Mouse (Mus musculus) spleen, adult 2 months (tissue): ENCODE results near the gene B130006D01Rik.

Source experiments
- CTCF ChIP-seq: fragments of 200-500 bp; IDR thresholded peaks from 2 replicates; pipeline ENCODE4 v1.5.1; 2011; ENCODE audit warnings: mild to moderate bottlenecking, inconsistent platforms; ENCODE audit not compliant: insufficient read depth, insufficient read length, insufficient replicate concordance; ENCODE audit errors: extremely low read depth
- POLR2A ChIP-seq: fragments of 200-500 bp; IDR thresholded peaks from 2 replicates; pipeline ENCODE4 v1.6.1; 2011; ENCODE audit warnings: low read depth, low read length, inconsistent platforms

DNA sequence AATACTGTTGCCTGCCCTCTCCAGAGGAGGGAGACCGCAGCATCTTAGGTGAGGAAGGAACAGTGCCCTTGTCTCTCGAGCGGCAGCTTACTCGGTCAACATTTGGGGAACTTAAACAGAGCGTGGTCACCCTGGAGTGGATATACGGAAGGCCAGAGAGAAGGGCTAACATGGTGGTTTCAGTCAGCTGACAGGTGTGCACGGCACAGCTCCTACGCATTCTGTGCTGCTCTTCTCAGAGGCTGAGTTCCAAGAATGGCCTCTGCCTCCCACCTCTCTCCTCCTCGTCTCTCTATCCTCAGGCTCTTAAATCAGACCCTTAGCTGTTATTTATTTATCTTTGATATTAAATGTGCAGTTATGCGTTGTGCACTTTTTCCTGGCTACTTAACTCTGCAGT is 41.9 kb downstream of the B130006D01Rik start:
- no peak for TF ChIP-seq POLR2A
- TF ChIP-seq CTCF, result no peak
